ENCODE assay signal across 26 mouse cellular contexts in genomic region chr16:5523402-5524021, GRCm38 (mm10).
A peak's percentile ranks its signal among the peaks of the same experiment; 100 is the strongest.
DNase-seq lines count a peak whose midpoint lies in the region; ATAC-seq and TF ChIP-seq lines count a peak whose summit lies in the region.
"Had no signal": no experiment of that assay in that cellular context is flagged by ENCODE, and none has a peak within 500 bp of the region (broad histone marks: within the 10 kb centered on the region; RNA-seq: fewer than 3 reads in every experiment).

No protein-coding gene starts in this region.

- ATAC-seq in hindbrain, embryonic 13.5 days (ENCODE audit: low FRiP score) = no peak
- ATAC-seq in hindbrain, postnatal 0 days = no peak
- ATAC-seq in midbrain, embryonic 13.5 days = 0 out of 2 replicates have a peak, but pooled peaks have one; percentile 43
- no peak for ATAC-seq in midbrain, postnatal 0 days (ENCODE audit: low FRiP score)
- ATAC-seq in midbrain, embryonic 14.5 days (ENCODE audit: low FRiP score, low TSS enrichment) = no peak
- 0 out of 2 replicates have a peak, but pooled peaks have one; percentile 41 for ATAC-seq in neural tube, embryonic 15.5 days (ENCODE audit: low FRiP score)

- H3K9ac ChIP-seq in hindbrain, embryonic 13.5 days = no peak overlapping the region
- H3K9ac ChIP-seq in hindbrain, postnatal 0 days (replicated peaks; ENCODE audit: low read length) = no peak overlapping the region
- no peak overlapping the region for H3K9ac ChIP-seq in midbrain, embryonic 13.5 days (replicated peaks)
- H3K9ac ChIP-seq in midbrain, postnatal 0 days (replicated peaks; ENCODE audit: low read length, poor library complexity, severe bottlenecking) = no peak overlapping the region
- no peak overlapping the region for H3K9ac ChIP-seq in midbrain, embryonic 14.5 days (replicated peaks; ENCODE audit: low read length)
- H3K9ac ChIP-seq in neural tube, embryonic 15.5 days (replicated peaks) = no peak overlapping the region
- H3K9ac ChIP-seq: forebrain, postnatal 0 days; heart, embryonic 12.5 days; limb, embryonic 15.5 days; liver, embryonic 15.5 days; lung, embryonic 15.5 days had no signal

- H3K27ac ChIP-seq in hindbrain, embryonic 13.5 days = peak overlapping the region; percentile 85
- H3K27ac ChIP-seq in hindbrain, postnatal 0 days = no peak overlapping the region
- peak overlapping the region; percentile 37; the same call in 1 of the 2 replicates for H3K27ac ChIP-seq in midbrain, embryonic 13.5 days
- no peak overlapping the region for H3K27ac ChIP-seq in midbrain, postnatal 0 days (ENCODE audit: low read depth, low read length)
- 0 out of 2 replicates have a peak overlapping the region, but pooled peaks have one; percentile 38 for H3K27ac ChIP-seq in midbrain, embryonic 14.5 days (replicated peaks; ENCODE audit: low read depth, low read length)
- peak overlapping the region; percentile 60 for H3K27ac ChIP-seq in neural tube, embryonic 15.5 days (replicated peaks)
- H3K27ac ChIP-seq: limb, embryonic 15.5 days; liver, embryonic 15.5 days; lung, embryonic 15.5 days; stomach, postnatal 0 days had no signal

- H3K4me2 ChIP-seq in hindbrain, embryonic 13.5 days = no peak overlapping the region
- no peak overlapping the region for H3K4me2 ChIP-seq in hindbrain, postnatal 0 days (ENCODE audit: low read depth, low read length)
- H3K4me2 ChIP-seq in midbrain, embryonic 13.5 days (replicated peaks) = no peak overlapping the region
- H3K4me2 ChIP-seq in midbrain, postnatal 0 days (ENCODE audit: low read depth, low read length, poor library complexity, severe bottlenecking) = no peak overlapping the region
- no peak overlapping the region for H3K4me2 ChIP-seq in midbrain, embryonic 14.5 days (ENCODE audit: low read length)
- no peak overlapping the region for H3K4me2 ChIP-seq in neural tube, embryonic 15.5 days
- H3K4me2 ChIP-seq: heart, embryonic 12.5 days; limb, embryonic 15.5 days; liver, embryonic 15.5 days; lung, embryonic 15.5 days had no signal

- no peaks in the 10 kb centered on the region for H3K9me3 ChIP-seq in hindbrain, embryonic 13.5 days
- H3K9me3 ChIP-seq in hindbrain, postnatal 0 days (ENCODE audit: low read length) = no peaks in the 10 kb centered on the region
- H3K9me3 ChIP-seq in midbrain, embryonic 13.5 days = no peaks in the 10 kb centered on the region; the same call in 1 of the 2 replicates
- H3K9me3 ChIP-seq in midbrain, postnatal 0 days (ENCODE audit: low read length) = no peaks in the 10 kb centered on the region
- H3K9me3 ChIP-seq in midbrain, embryonic 14.5 days (ENCODE audit: control insufficient read depth, low read length) = no peaks in the 10 kb centered on the region
- no peaks in the 10 kb centered on the region for H3K9me3 ChIP-seq in neural tube, embryonic 15.5 days (replicated peaks)
- H3K9me3 ChIP-seq: heart, embryonic 12.5 days; limb, embryonic 15.5 days; liver, embryonic 15.5 days; lung, embryonic 15.5 days had no signal

- no peak for TF ChIP-seq CTCF in hindbrain, postnatal 0 days (IDR thresholded peaks at IDR 0.05; ENCODE audit: low read depth)
- no peak for TF ChIP-seq CTCF in midbrain, postnatal 0 days (IDR thresholded peaks at IDR 0.05)

- H3K27me3 ChIP-seq in hindbrain, embryonic 13.5 days = no peaks in the 10 kb centered on the region
- H3K27me3 ChIP-seq in hindbrain, postnatal 0 days (ENCODE audit: insufficient read depth, low read length) = no peaks in the 10 kb centered on the region
- H3K27me3 ChIP-seq in midbrain, embryonic 13.5 days = no peaks in the 10 kb centered on the region
- H3K27me3 ChIP-seq in midbrain, postnatal 0 days (ENCODE audit: insufficient read depth, low read length) = no peaks in the 10 kb centered on the region
- H3K27me3 ChIP-seq in midbrain, embryonic 14.5 days (ENCODE audit: control insufficient read depth, insufficient read depth, low read length) = no peaks in the 10 kb centered on the region
- no peaks in the 10 kb centered on the region for H3K27me3 ChIP-seq in neural tube, embryonic 15.5 days (replicated peaks)
- H3K27me3 ChIP-seq: heart, embryonic 12.5 days; limb, embryonic 15.5 days; liver, embryonic 15.5 days; lung, embryonic 15.5 days; megakaryocyte, embryonic 14.5 days had no signal

- H3K36me3 ChIP-seq in hindbrain, embryonic 13.5 days = no peaks in the 10 kb centered on the region
- H3K36me3 ChIP-seq in hindbrain, postnatal 0 days (ENCODE audit: insufficient read depth, low read length) = no peaks in the 10 kb centered on the region
- no peaks in the 10 kb centered on the region for H3K36me3 ChIP-seq in midbrain, embryonic 13.5 days
- H3K36me3 ChIP-seq in midbrain, postnatal 0 days (ENCODE audit: insufficient read depth, low read length) = no peaks in the 10 kb centered on the region
- no peaks in the 10 kb centered on the region for H3K36me3 ChIP-seq in midbrain, embryonic 14.5 days (ENCODE audit: control insufficient read depth, insufficient read depth, low read length)
- H3K36me3 ChIP-seq in neural tube, embryonic 15.5 days = no peaks in the 10 kb centered on the region
- H3K36me3 ChIP-seq: G1E; heart, embryonic 12.5 days; limb, embryonic 15.5 days; liver, embryonic 15.5 days; lung, embryonic 15.5 days had no signal

- no peak overlapping the region for H3K4me3 ChIP-seq in hindbrain, embryonic 13.5 days
- no peak overlapping the region for H3K4me3 ChIP-seq in hindbrain, postnatal 0 days (ENCODE audit: low read length)
- H3K4me3 ChIP-seq in midbrain, embryonic 13.5 days (replicated peaks) = no peak overlapping the region
- H3K4me3 ChIP-seq in midbrain, postnatal 0 days (ENCODE audit: low read depth, low read length) = no peak overlapping the region
- no peak overlapping the region for H3K4me3 ChIP-seq in midbrain, embryonic 14.5 days (replicated peaks; ENCODE audit: low read depth, low read length)
- no peak overlapping the region for H3K4me3 ChIP-seq in neural tube, embryonic 15.5 days (replicated peaks)
- H3K4me3 ChIP-seq: heart, embryonic 12.5 days; limb, embryonic 15.5 days; liver, embryonic 15.5 days; lung, embryonic 15.5 days; megakaryocyte, embryonic 14.5 days had no signal

- peaks cover 10% of the 10 kb centered on the region for H3K4me1 ChIP-seq in hindbrain, embryonic 13.5 days (replicated peaks)
- no peaks in the 10 kb centered on the region for H3K4me1 ChIP-seq in hindbrain, postnatal 0 days (ENCODE audit: insufficient read depth, low read length)
- no peaks in the 10 kb centered on the region for H3K4me1 ChIP-seq in midbrain, embryonic 13.5 days (replicated peaks)
- H3K4me1 ChIP-seq in midbrain, postnatal 0 days (ENCODE audit: insufficient read depth, low read length) = no peaks in the 10 kb centered on the region
- peaks cover 3% of the 10 kb centered on the region; the same call in 1 of the 2 replicates for H3K4me1 ChIP-seq in midbrain, embryonic 14.5 days (ENCODE audit: control insufficient read depth, insufficient read depth, low read length)
- 0 out of 2 replicates have a peak, but pooled peaks cover 8% of the 10 kb centered on the region for H3K4me1 ChIP-seq in neural tube, embryonic 15.5 days
- H3K4me1 ChIP-seq: heart, embryonic 12.5 days; limb, embryonic 15.5 days; liver, embryonic 15.5 days; lung, embryonic 15.5 days; megakaryocyte, embryonic 14.5 days had no signal

- no peak for DNase-seq in hindbrain, postnatal 0 days (ENCODE audit: low spot score)
- no peak for DNase-seq in midbrain, postnatal 0 days (ENCODE audit: low spot score)
- no peak for DNase-seq in midbrain, embryonic 14.5 days
- no peak for DNase-seq in Muller cell, postnatal 12 days (ENCODE audit: inconsistent ontology term)
- DNase-seq: adrenal gland, adult 2 months; B cell, adult 2 months; cerebellum, adult 2 months; cerebellum, postnatal 36 days; forebrain, postnatal 0 days; gastrocnemius, postnatal 25 days; heart, adult 18-20 months; heart, postnatal 10 days; layer of hippocampus, adult 9-11 months; lung, postnatal 36 days; right cerebral cortex, postnatal 14 days; thymus, adult 2 months had no signal

- WGBS in hindbrain, embryonic 13.5 days = 49% methylated on average over 7 of the region's 7 CpGs
- 53% methylated on average over 7 of the region's 7 CpGs for WGBS in hindbrain, postnatal 0 days
- 49% methylated on average over 7 of the region's 7 CpGs for WGBS in midbrain, embryonic 13.5 days
- WGBS in midbrain, postnatal 0 days = 53% methylated on average over 7 of the region's 7 CpGs
- WGBS in midbrain, embryonic 14.5 days = 45% methylated on average over 7 of the region's 7 CpGs
- 36% methylated on average over 7 of the region's 7 CpGs for whole genome bisulfite sequencing in neural tube, embryonic 15.5 days

Comparison
In these comparisons a context has a peak if more than half of its experiments do, and no peak if none do; other contexts are left out.
1. ATAC-seq: peak in midbrain, embryonic 13.5 days (single experiment) and neural tube, embryonic 15.5 days (single experiment); none in hindbrain, embryonic 13.5 days (single experiment), hindbrain, postnatal 0 days (single experiment), midbrain, postnatal 0 days (single experiment) and midbrain, embryonic 14.5 days (single experiment).
2. H3K27ac ChIP-seq: peak in hindbrain, embryonic 13.5 days (single experiment), midbrain, embryonic 13.5 days (single experiment), midbrain, embryonic 14.5 days (single experiment) and neural tube, embryonic 15.5 days (single experiment); none in hindbrain, postnatal 0 days (single experiment) and midbrain, postnatal 0 days (single experiment).